Mouse (Mus musculus): Measurements from ENCODE around the gene Ubac2. TPM values are rescaled to one million over a fixed set of nuclear protein-coding genes. Genes with fewer than 3 reads are reported as not detected.

The Ubac2 gene
- total and polyA plus RNA-seq, 3 experiments: 32.8 to 40.1 (median 35.5) TPM

- Histone ChIP-seq H3K27ac (ENCODE audit: insufficient read depth, low read depth) (no peak overlapping the region), H3K4me1 (ENCODE audit: control insufficient read depth in 1 of 2, insufficient read depth in 2 of 2) (peaks cover 6 to 71% of the 10 kb centered on the region in 2 experiments), H3K9ac (ENCODE audit: insufficient read depth, low read depth) (no peak overlapping the region), H3K9me3 (replicated peaks; ENCODE audit: low read length) (no peaks in the 10 kb centered on the region), H3K36me3 (replicated peaks in 1 of 2; ENCODE audit: control insufficient read depth in 1 of 2, insufficient read depth in 1 of 2, low read length in 1 of 2) (peaks cover 16 to 79% of the 10 kb centered on the region in 2 experiments), H3K4me3 (replicated peaks in 1 of 3; ENCODE audit: low read depth in 2 of 3, low read length in 2 of 3, poor library complexity in 1 of 3) (no peak overlapping the region), H3K79me2 (replicated peaks; ENCODE audit: control insufficient read depth, extremely low read depth, insufficient read depth, poor library complexity, severe bottlenecking) (no peaks in the 10 kb centered on the region), H3K27me3 (replicated peaks) (no peaks in the 10 kb centered on the region), H3K4me2 (ENCODE audit: insufficient read depth, low read depth, poor library complexity, severe bottlenecking) (no peak overlapping the region)
- dilution Hi-C loops (cut with MboI; ENCODE audit: extremely low pct_ligation_motif_present, extremely low pct_unique_long_range_greater_than_20kb, low sequenced_read_pairs) (no loop called here), in situ Hi-C loops (cut with MboI; ENCODE audit: low pct_ligation_motif_present, low pct_unique_long_range_greater_than_20kb, low sequenced_read_pairs) (no loop called here)
- TF ChIP-seq CTCF (conservative IDR thresholded peaks at IDR 0.05 in 1 of 2, IDR thresholded peaks at IDR 0.05 in 1 of 2; ENCODE audit: low read depth in 2 of 2, low read length in 2 of 2): no peak
- no peak for TF ChIP-seq HCFC1 (IDR thresholded peaks at IDR 0.05; ENCODE audit: low read depth, low read length)
- no peak for TF ChIP-seq MAFK (IDR thresholded peaks at IDR 0.05; ENCODE audit: insufficient replicate concordance, low read length)
- TF ChIP-seq POLR2A (IDR thresholded peaks at IDR 0.05; ENCODE audit: low read depth, low read length): no peak
- TF ChIP-seq MAZ (IDR thresholded peaks at IDR 0.05; ENCODE audit: low read depth, low read length): no peak
- TF ChIP-seq ZKSCAN1 (IDR thresholded peaks at IDR 0.05; ENCODE audit: borderline replicate concordance, low read depth, low read length): no peak
- TF ChIP-seq UBTF (IDR thresholded peaks at IDR 0.05; ENCODE audit: low read depth, low read length): no peak
- no peak for TF ChIP-seq E2F4 (IDR thresholded peaks at IDR 0.05; ENCODE audit: insufficient replicate concordance, low read depth, low read length)
- TF ChIP-seq TCF12 (IDR thresholded peaks at IDR 0.05; ENCODE audit: low read depth, low read length): no peak
- TF ChIP-seq IRF4 (IDR thresholded peaks at IDR 0.05; ENCODE audit: low read depth, low read length): no peak
- no peak for TF ChIP-seq ETS1 (conservative IDR thresholded peaks at IDR 0.05; ENCODE audit: low read depth, low read length)
- no peak for TF ChIP-seq JUN (IDR thresholded peaks at IDR 0.05; ENCODE audit: insufficient read depth, low read depth, low read length)
- no peak for TF ChIP-seq JUND (conservative IDR thresholded peaks at IDR 0.05; ENCODE audit: low read depth, low read length)
- TF ChIP-seq KAT2A (IDR thresholded peaks at IDR 0.05; ENCODE audit: insufficient replicate concordance, low read length): no peak
- TF ChIP-seq NRF1 (IDR thresholded peaks at IDR 0.05; ENCODE audit: low read depth, low read length): no peak
- TF ChIP-seq ELF1 (IDR thresholded peaks at IDR 0.05; ENCODE audit: low read depth, low read length): no peak
- TF ChIP-seq RCOR1 (conservative IDR thresholded peaks at IDR 0.05; ENCODE audit: low read depth, low read length): no peak
- no peak for DNase-seq (ENCODE audit: extremely low read depth)
Observed at GRCm38 (mm10) chr14:121995557-121995870, 117.1 kb downstream of the Ubac2 start.

GRCm38 (mm10) chr14:121996786-121997185 is 118.4 kb downstream of the Ubac2 start:
- DNase-seq (ENCODE audit: extremely low read depth): no peak
- Histone ChIP-seq H3K79me2 (replicated peaks; ENCODE audit: control insufficient read depth, extremely low read depth, insufficient read depth, poor library complexity, severe bottlenecking) (no peaks in the 10 kb centered on the region), H3K27ac (ENCODE audit: insufficient read depth, low read depth) (no peak overlapping the region), H3K4me1 (ENCODE audit: control insufficient read depth in 1 of 2, insufficient read depth in 2 of 2) (peaks cover 5 to 66% of the 10 kb centered on the region in 2 experiments), H3K36me3 (replicated peaks in 1 of 2; ENCODE audit: control insufficient read depth in 1 of 2, insufficient read depth in 1 of 2, low read length in 1 of 2) (peaks cover 16 to 81% of the 10 kb centered on the region in 2 experiments), H3K4me2 (ENCODE audit: insufficient read depth, low read depth, poor library complexity, severe bottlenecking) (no peak overlapping the region), H3K9ac (ENCODE audit: insufficient read depth, low read depth) (no peak overlapping the region), H3K4me3 (replicated peaks in 1 of 3; ENCODE audit: low read depth in 2 of 3, low read length in 2 of 3, poor library complexity in 1 of 3) (no peak overlapping the region), H3K9me3 (replicated peaks; ENCODE audit: low read length) (no peaks in the 10 kb centered on the region), H3K27me3 (replicated peaks) (no peaks in the 10 kb centered on the region)
- TF ChIP-seq NELFE (IDR thresholded peaks at IDR 0.05; ENCODE audit: low read depth, low read length): no peak
- in situ Hi-C loops (cut with MboI; ENCODE audit: low pct_ligation_motif_present, low pct_unique_long_range_greater_than_20kb, low sequenced_read_pairs) (no loop called here), dilution Hi-C loops (cut with MboI; ENCODE audit: extremely low pct_ligation_motif_present, extremely low pct_unique_long_range_greater_than_20kb, low sequenced_read_pairs) (no loop called here)

All from CH12.LX (cell line).